Mouse (Mus musculus) intestine, embryonic 14.5 days (tissue): Measurements from ENCODE around the gene 1110032A03Rik. TPM values are rescaled to one million over a fixed set of nuclear protein-coding genes. Genes with fewer than 3 reads are reported as not detected.

Source experiments
- ATAC-seq: fragments of 200-750 bp; cut with Nextera tagmentation; replicated peaks from 2 replicates; pipeline ENCODE4 v1.8.0; 2017; ENCODE audit warnings: low read depth, moderate number of reproducible peaks, moderate TSS enrichment, moderate library complexity; ENCODE audit not compliant: low FRiP score, low TSS enrichment
- DNase-seq: peaks from one replicate; pipeline ENCODE4 v3.0.0-alpha.2; 2018; ENCODE audit warnings: low spot score
- H3K27ac ChIP-seq: fragments of 300-500 bp; sonication (generic); 2 replicates; pipeline ENCODE4 v1.5.1; 2014; ENCODE audit warnings: low read depth, mild to moderate bottlenecking, control low read depth
- H3K27me3 ChIP-seq: fragments of 300-500 bp; sonication (generic); replicated peaks from 2 replicates; pipeline ENCODE4 v1.6.1; 2014; ENCODE audit warnings: low read length, control low read depth; ENCODE audit not compliant: control insufficient read depth, insufficient read depth
- H3K36me3 ChIP-seq: fragments of 300-500 bp; sonication (generic); 2 replicates; pipeline ENCODE4 v1.6.1; 2014; ENCODE audit warnings: low read length, control low read depth; ENCODE audit not compliant: control insufficient read depth, insufficient read depth
- H3K4me1 ChIP-seq: fragments of 300-500 bp; sonication (generic); replicated peaks from 2 replicates; pipeline ENCODE4 v1.6.1; 2014; ENCODE audit warnings: low read length, control low read depth, mixed read lengths; ENCODE audit not compliant: control insufficient read depth, insufficient read depth
- H3K4me2 ChIP-seq: fragments of 300-500 bp; sonication (generic); 2 replicates; pipeline ENCODE4 v1.6.1; 2014; ENCODE audit warnings: low read length
- H3K4me3 ChIP-seq: fragments of 300-500 bp; sonication (generic); 2 replicates; pipeline ENCODE4 v1.5.1; 2014; ENCODE audit warnings: low read depth, low read length, control low read depth, mixed read lengths
- H3K9ac ChIP-seq: fragments of 300-500 bp; sonication (generic); 2 replicates; pipeline ENCODE4 v1.6.1; 2014; ENCODE audit warnings: mild to moderate bottlenecking, low read length
- H3K9me3 ChIP-seq: fragments of 300-500 bp; sonication (generic); 2 replicates; pipeline ENCODE4 v1.6.1; 2016; ENCODE audit warnings: low read length, control low read depth; ENCODE audit not compliant: control insufficient read depth
- WGBS: fragments of 180-500 bp; shearing (Covaris S2); extraction: QIAGEN DNeasy Blood & Tissue Kit; methylation state at CpG from one replicate; pipeline ENCODE4 v1.1.7; 2014; 5-methylcytosine and 5-hydroxymethylcytosine counted together
- polyA plus RNA-seq: library from polyadenylated mRNA; unstranded; fragments of >200 nt; fragmentation: Nextera tagmentation; extraction: Ambion mirVana; gene quantifications from 2 replicates; pipeline ENCODE4 v1.2.1, GENCODE M21; 2014

1110032A03Rik gene
- polyA plus RNA-seq, 1 experiment from 2014 or later = 32.0 TPM

GRCm38 (mm10) chr9:50811746-50812145 lies 36.4 kb upstream of the 1110032A03Rik start:
- Histone ChIP-seq H3K9me3 (no peaks in the 10 kb centered on the region), H3K4me3 (no peak overlapping the region), H3K36me3 (peaks cover 76% of the 10 kb centered on the region), H3K9ac (no peak overlapping the region), H3K27me3 (no peaks in the 10 kb centered on the region), H3K4me1 (no peaks in the 10 kb centered on the region), H3K4me2 (no peak overlapping the region), H3K27ac (no peak overlapping the region)
- 81% methylated on average over 2 of the region's 2 CpGs for WGBS
- DNase-seq (no peak), ATAC-seq (no peak)

- Histone ChIP-seq H3K4me2 (no peak overlapping the region), H3K36me3 (peaks cover 77% of the 10 kb centered on the region), H3K27me3 (no peaks in the 10 kb centered on the region), H3K9ac (no peak overlapping the region), H3K4me1 (no peaks in the 10 kb centered on the region), H3K27ac (no peak overlapping the region), H3K9me3 (no peaks in the 10 kb centered on the region), H3K4me3 (no peak overlapping the region)
- DNase-seq (no peak), ATAC-seq (no peak)
- 93% methylated on average over 7 of the region's 7 CpGs for WGBS
Measured at GRCm38 (mm10) chr9:50811187-50811586, 35.9 kb upstream of the 1110032A03Rik start.

GRCm38 (mm10) chr9:50809146-50809545 lies 33.8 kb upstream of the 1110032A03Rik start:
- Histone ChIP-seq H3K4me1 (no peaks in the 10 kb centered on the region), H3K9me3 (no peaks in the 10 kb centered on the region), H3K4me2 (no peak overlapping the region), H3K9ac (no peak overlapping the region), H3K27me3 (no peaks in the 10 kb centered on the region), H3K36me3 (peaks cover 89% of the 10 kb centered on the region), H3K4me3 (no peak overlapping the region), H3K27ac (no peak overlapping the region)
- ATAC-seq = no peak
- DNase-seq = no peak
- 92% methylated on average over 13 of the region's 13 CpGs for WGBS

GRCm38 (mm10) chr9:50808471-50808870 lies 33.2 kb upstream of the 1110032A03Rik start:
- H3K36me3 ChIP-seq = peaks cover 89% of the 10 kb centered on the region
- no peaks in the 10 kb centered on the region for H3K4me1 ChIP-seq
- no peak overlapping the region for H3K4me2 ChIP-seq
- no peaks in the 10 kb centered on the region for H3K27me3 ChIP-seq
- H3K27ac ChIP-seq = no peak overlapping the region
- no peaks in the 10 kb centered on the region for H3K9me3 ChIP-seq
- DNase-seq (no peak), ATAC-seq (no peak)
- no peak overlapping the region for H3K9ac ChIP-seq
- no peak overlapping the region for H3K4me3 ChIP-seq
- WGBS = 85% methylated on average over 6 of the region's 6 CpGs

- 93% methylated on average over 7 of the region's 7 CpGs for WGBS
- ATAC-seq (no peak), DNase-seq (no peak)
- Histone ChIP-seq H3K36me3 (peaks cover 87% of the 10 kb centered on the region), H3K9ac (no peak overlapping the region), H3K27me3 (no peaks in the 10 kb centered on the region), H3K9me3 (no peaks in the 10 kb centered on the region), H3K4me2 (no peak overlapping the region), H3K27ac (no peak overlapping the region), H3K4me3 (no peak overlapping the region), H3K4me1 (no peaks in the 10 kb centered on the region)
Measured at GRCm38 (mm10) chr9:50803055-50803671, 27.8 kb upstream of the 1110032A03Rik start.

- Histone ChIP-seq H3K27ac (no peak overlapping the region), H3K9ac (no peak overlapping the region), H3K4me2 (no peak overlapping the region), H3K36me3 (peaks cover 80% of the 10 kb centered on the region), H3K9me3 (no peaks in the 10 kb centered on the region), H3K4me3 (no peak overlapping the region), H3K4me1 (no peaks in the 10 kb centered on the region), H3K27me3 (no peaks in the 10 kb centered on the region)
- DNase-seq (no peak), ATAC-seq (no peak)
- WGBS = 53% methylated on average over 2 of the region's 2 CpGs
Measured at GRCm38 (mm10) chr9:50800985-50801384, 25.7 kb upstream of the 1110032A03Rik start.

GRCm38 (mm10) chr9:50798368-50798767 lies 23.0 kb upstream of the 1110032A03Rik start:
- H3K36me3 ChIP-seq = peaks cover 74% of the 10 kb centered on the region
- H3K4me1 ChIP-seq = no peaks in the 10 kb centered on the region
- no peaks in the 10 kb centered on the region for H3K27me3 ChIP-seq
- WGBS = 84% methylated on average over 5 of the region's 5 CpGs
- H3K4me3 ChIP-seq = no peak overlapping the region
- DNase-seq (no peak), ATAC-seq (no peak)
- no peak overlapping the region for H3K4me2 ChIP-seq
- no peaks in the 10 kb centered on the region for H3K9me3 ChIP-seq
- H3K27ac ChIP-seq = no peak overlapping the region
- H3K9ac ChIP-seq = no peak overlapping the region

GRCm38 (mm10) chr9:50797641-50798040 lies 22.3 kb upstream of the 1110032A03Rik start:
- Histone ChIP-seq H3K4me3 (no peak overlapping the region), H3K36me3 (peaks cover 70% of the 10 kb centered on the region), H3K9me3 (no peaks in the 10 kb centered on the region), H3K9ac (no peak overlapping the region), H3K4me1 (no peaks in the 10 kb centered on the region), H3K4me2 (no peak overlapping the region), H3K27ac (no peak overlapping the region), H3K27me3 (no peaks in the 10 kb centered on the region)
- WGBS = 95% methylated on average over 7 of the region's 7 CpGs
- DNase-seq = no peak
- no peak for ATAC-seq

GRCm38 (mm10) chr9:50796776-50797175 lies 21.5 kb upstream of the 1110032A03Rik start:
- Histone ChIP-seq H3K4me1 (no peaks in the 10 kb centered on the region), H3K9ac (no peak overlapping the region), H3K27me3 (no peaks in the 10 kb centered on the region), H3K27ac (no peak overlapping the region), H3K9me3 (no peaks in the 10 kb centered on the region), H3K36me3 (peaks cover 70% of the 10 kb centered on the region), H3K4me2 (no peak overlapping the region), H3K4me3 (no peak overlapping the region)
- no peak for DNase-seq
- no peak for ATAC-seq
- whole genome bisulfite sequencing = 88% methylated on average over 8 of the region's 8 CpGs
